Mouse (Mus musculus): ENCODE data around the gene Eml4.

DNA sequence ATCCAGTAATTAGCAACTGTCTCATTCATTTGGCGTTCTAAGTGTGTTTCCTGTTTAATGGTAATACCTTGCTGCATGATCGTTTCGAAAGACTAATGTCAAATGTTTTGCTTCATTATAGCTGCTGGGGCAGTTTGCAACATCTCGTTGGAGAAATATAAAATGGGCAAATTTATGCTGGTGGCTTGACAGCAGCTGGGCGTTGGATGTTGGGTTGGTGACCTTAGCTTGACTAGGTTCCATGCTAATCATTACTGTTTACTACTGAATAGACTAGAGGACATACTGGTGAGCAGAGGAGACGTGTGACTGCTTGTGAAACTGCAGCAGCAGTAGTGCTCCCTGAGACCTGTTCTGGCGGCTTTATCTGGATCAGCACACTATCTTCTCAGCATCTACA lies 6.5 kb upstream of the Eml4 start:
- TF ChIP-seq CTCF (IDR thresholded peaks at IDR 0.05 in 2 of 3, conservative IDR thresholded peaks at IDR 0.05 in 1 of 3; ENCODE audit: control insufficient read depth in 1 of 3, insufficient read depth in 1 of 3, low read depth in 2 of 3, low read length in 3 of 3, poor library complexity in 1 of 3, severe bottlenecking in 1 of 3): no peak
- TF ChIP-seq EP300 (IDR thresholded peaks at IDR 0.05; ENCODE audit: low read depth in 1 of 2, low read length in 2 of 2): no peak
- no peak for TF ChIP-seq TBP (IDR thresholded peaks at IDR 0.05; ENCODE audit: low read depth, low read length)
- TF ChIP-seq RAD21 (IDR thresholded peaks at IDR 0.05; ENCODE audit: low read depth, low read length): no peak
- no peak for TF ChIP-seq SMC3 (IDR thresholded peaks at IDR 0.05; ENCODE audit: low read depth, low read length)
- no peak for TF ChIP-seq GATA1 (IDR thresholded peaks at IDR 0.05; ENCODE audit: low read depth, low read length)
- no peak for TF ChIP-seq POLR2A (IDR thresholded peaks at IDR 0.05; ENCODE audit: control insufficient read depth in 1 of 2, insufficient read depth in 1 of 2, low read depth in 1 of 2, low read length in 2 of 2, poor library complexity in 1 of 2)
- TF ChIP-seq TCF12 (IDR thresholded peaks at IDR 0.05; ENCODE audit: low read depth, low read length): no peak
- TF ChIP-seq USF2 (IDR thresholded peaks at IDR 0.05; ENCODE audit: borderline replicate concordance in 1 of 2, insufficient read depth in 1 of 2, low read depth in 1 of 2, low read length in 2 of 2): no peak
- no peak for TF ChIP-seq NELFE (IDR thresholded peaks at IDR 0.05; ENCODE audit: low read depth, low read length)
- TF ChIP-seq ELF1 (IDR thresholded peaks at IDR 0.05; ENCODE audit: low read depth, low read length): no peak
